Mouse (Mus musculus) adrenal gland, adult (tissue): Measurements from ENCODE around the gene Gm20773.
"Not testable (repeated sequence)": the region's sequence is repeated elsewhere in the genome, so short reads cannot be mapped to it uniquely, and the experiment has no call there.

Experiments
- DNase-seq, 2 experiments: peaks; one replicate each; pipeline ENCODE4 v3.0.0; 2022 to 2023; ENCODE audit warnings: low spot score in 1 of 2; ENCODE audit not compliant: inconsistent age in 2 of 2

Gene Gm20773

GRCm38 (mm10) chrY:13493726-13494125 is at the start of gene Gm20773:
Gene Gm20773, plus strand, starts transcription at chrY:13494026.
- not testable (repeated sequence) for DNase-seq

DNA sequence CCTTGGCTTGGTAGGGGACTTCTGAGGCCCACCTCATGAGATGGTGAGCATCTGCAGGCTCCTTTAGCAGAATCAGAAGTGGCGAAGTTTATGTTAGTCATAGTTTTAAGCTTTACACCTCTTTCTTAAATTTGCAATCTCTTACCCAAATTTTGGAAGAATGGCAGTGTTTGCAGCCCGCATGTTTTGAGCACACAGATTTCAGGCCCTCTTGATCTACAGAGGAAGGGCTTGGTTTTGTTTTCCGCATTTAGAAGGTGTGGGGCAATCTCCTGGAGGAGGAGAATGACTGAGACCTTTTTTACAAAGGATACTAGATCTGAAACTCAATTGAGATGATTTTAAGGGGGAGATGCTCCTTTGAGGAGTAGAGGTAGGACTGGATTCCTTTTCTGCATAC is 28.3 kb upstream of the Gm20773 start, which contains the start of gene Gm21866:
TSS of gene Gm21866 (minus strand) at position 101 of the 400 bp plus-strand sequence.
- DNase-seq: not testable (repeated sequence)
